Mouse (Mus musculus): ENCODE data around the gene Cd52. TPM values are rescaled to one million over a fixed set of nuclear protein-coding genes. Genes with fewer than 3 reads are reported as not detected.
A peak's percentile ranks its signal among the peaks of the same experiment; 100 is the strongest.

Gene Cd52
- polyA plus RNA-seq, 1 experiment from 2014 or later = 5.0 TPM

GRCm38 (mm10) chr4:134115215-134116144, 20.6 kb upstream of the Cd52 start:
- Histone ChIP-seq H3K27ac (no peak overlapping the region), H3K9me3 (no peaks in the 10 kb centered on the region), H3K4me3 (no peak overlapping the region), H3K36me3 (replicated peaks) (no peaks in the 10 kb centered on the region), H3K27me3 (ENCODE audit: poor library complexity, severe bottlenecking) (no peaks in the 10 kb centered on the region), H3K4me1 (peaks cover 55% of the 10 kb centered on the region)
- 90% methylated on average over 16 of the region's 16 CpGs for WGBS
- DNase-seq (ENCODE audit: extremely low spot score, low spot score) = no peak

DNA sequence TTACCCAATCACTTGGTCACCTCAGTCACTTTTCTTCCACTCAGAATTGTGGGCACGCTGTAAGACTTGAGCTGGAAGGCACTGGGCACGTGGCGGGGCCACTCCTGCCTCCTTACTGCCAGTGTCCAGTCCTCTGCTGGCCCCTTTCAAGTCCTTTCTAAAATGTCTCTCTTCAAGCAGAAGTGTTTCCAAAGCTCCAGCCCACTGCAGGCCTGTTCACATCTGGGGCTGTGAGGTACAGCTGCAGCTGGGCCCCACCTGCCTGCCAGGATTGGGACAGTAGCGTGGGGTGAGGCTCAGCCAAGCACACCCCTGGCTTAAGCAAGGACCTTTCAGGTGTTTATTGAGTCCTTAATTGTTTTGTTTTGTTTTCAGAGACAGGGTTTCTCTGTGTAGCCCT, 19.2 kb upstream of the Cd52 start:
- no peak for DNase-seq (ENCODE audit: extremely low spot score, low spot score)
- WGBS = 87% methylated on average over 4 of the region's 4 CpGs
- Histone ChIP-seq H3K27me3 (ENCODE audit: poor library complexity, severe bottlenecking) (no peaks in the 10 kb centered on the region), H3K4me1 (peaks cover 56% of the 10 kb centered on the region), H3K4me3 (no peak overlapping the region), H3K36me3 (replicated peaks) (no peaks in the 10 kb centered on the region), H3K9me3 (no peaks in the 10 kb centered on the region), H3K27ac (peak overlapping the region; percentile 74)

DNA sequence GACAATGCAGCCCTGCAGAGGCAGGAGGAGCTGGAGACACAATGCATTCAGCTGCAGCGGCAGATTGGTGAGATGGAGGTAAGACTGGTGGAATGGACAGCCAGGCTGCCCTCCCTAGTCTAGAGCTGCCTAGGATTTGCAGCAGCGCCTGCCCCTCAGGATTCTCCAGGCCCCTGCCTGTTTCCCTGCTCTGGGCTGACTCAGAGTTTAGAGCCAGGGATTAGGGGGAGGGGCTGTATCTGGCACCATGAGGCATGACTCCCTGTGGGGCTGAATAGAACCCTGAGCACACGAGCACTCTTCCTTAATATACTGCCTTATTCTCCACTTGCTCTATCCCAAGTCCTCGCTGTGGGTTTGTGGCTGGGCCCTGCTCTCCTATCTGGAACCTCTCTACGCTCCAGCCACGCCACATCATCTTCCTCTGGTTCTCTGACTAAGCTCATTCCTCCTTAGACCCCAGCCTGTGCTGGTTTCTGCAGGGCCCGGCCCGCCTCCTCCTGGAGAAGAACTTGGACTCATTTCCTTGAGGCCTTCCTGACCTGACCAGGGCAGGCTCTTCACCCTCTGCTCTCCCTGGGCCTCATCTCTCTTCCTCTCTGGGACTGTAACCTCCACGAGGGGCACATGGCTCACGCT, 18.6 kb upstream of the Cd52 start:
- H3K9me3 ChIP-seq = no peaks in the 10 kb centered on the region
- H3K27me3 ChIP-seq (ENCODE audit: poor library complexity, severe bottlenecking) = no peaks in the 10 kb centered on the region
- H3K27ac ChIP-seq = peak overlapping the region; percentile 74
- no peaks in the 10 kb centered on the region for H3K36me3 ChIP-seq (replicated peaks)
- H3K4me3 ChIP-seq = no peak overlapping the region
- no peak for DNase-seq (ENCODE audit: extremely low spot score, low spot score)
- H3K4me1 ChIP-seq = peaks cover 55% of the 10 kb centered on the region
- 47% methylated on average over 10 of the region's 10 CpGs for WGBS

- Histone ChIP-seq H3K4me3 (no peak overlapping the region), H3K4me1 (peaks cover 55% of the 10 kb centered on the region), H3K27ac (peak overlapping the region; percentile 74; the same call in 1 of the 2 replicates), H3K36me3 (replicated peaks) (no peaks in the 10 kb centered on the region), H3K9me3 (no peaks in the 10 kb centered on the region), H3K27me3 (ENCODE audit: poor library complexity, severe bottlenecking) (no peaks in the 10 kb centered on the region)
- 87% methylated on average over 6 of the region's 6 CpGs for WGBS
- no peak for DNase-seq (ENCODE audit: extremely low spot score, low spot score)
Measured at GRCm38 (mm10) chr4:134112403-134112802, 17.5 kb upstream of the Cd52 start.

- H3K27me3 ChIP-seq (ENCODE audit: poor library complexity, severe bottlenecking) = no peaks in the 10 kb centered on the region
- H3K27ac ChIP-seq = no peak overlapping the region
- DNase-seq (ENCODE audit: extremely low spot score, low spot score) = no peak
- H3K9me3 ChIP-seq = no peaks in the 10 kb centered on the region
- peaks cover 64% of the 10 kb centered on the region for H3K4me1 ChIP-seq
- H3K36me3 ChIP-seq (replicated peaks) = no peaks in the 10 kb centered on the region
- H3K4me3 ChIP-seq = no peak overlapping the region
- WGBS = 64% methylated on average over 3 of the region's 3 CpGs
Measured at GRCm38 (mm10) chr4:134110653-134111052, 15.8 kb upstream of the Cd52 start.

DNA sequence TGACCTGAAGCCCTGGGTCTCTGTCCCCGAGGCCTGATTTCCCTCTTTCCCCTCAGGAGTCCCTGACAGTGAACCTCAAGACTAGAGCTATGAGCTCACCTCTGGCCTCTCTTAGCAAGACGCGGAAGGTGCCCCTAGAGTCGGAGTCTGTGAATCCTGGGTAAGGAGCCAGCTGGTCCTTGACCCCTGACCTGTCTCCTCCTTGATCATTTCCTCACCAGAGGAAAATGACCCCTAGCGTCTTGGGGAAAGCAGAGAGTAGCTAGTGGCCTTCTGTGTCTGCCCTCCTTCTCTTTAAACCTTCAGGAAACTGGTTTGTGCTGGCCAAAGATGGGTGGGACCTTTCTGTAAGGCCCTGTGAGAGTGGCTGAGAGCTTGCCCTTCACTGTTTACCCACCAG, 13.3 kb upstream of the Cd52 start:
- DNase-seq (ENCODE audit: extremely low spot score, low spot score) = no peak
- Histone ChIP-seq H3K4me1 (peaks cover 51% of the 10 kb centered on the region), H3K27ac (no peak overlapping the region), H3K4me3 (no peak overlapping the region), H3K9me3 (no peaks in the 10 kb centered on the region), H3K36me3 (replicated peaks) (no peaks in the 10 kb centered on the region), H3K27me3 (ENCODE audit: poor library complexity, severe bottlenecking) (no peaks in the 10 kb centered on the region)
- 71% methylated on average over 5 of the region's 5 CpGs for WGBS

DNA sequence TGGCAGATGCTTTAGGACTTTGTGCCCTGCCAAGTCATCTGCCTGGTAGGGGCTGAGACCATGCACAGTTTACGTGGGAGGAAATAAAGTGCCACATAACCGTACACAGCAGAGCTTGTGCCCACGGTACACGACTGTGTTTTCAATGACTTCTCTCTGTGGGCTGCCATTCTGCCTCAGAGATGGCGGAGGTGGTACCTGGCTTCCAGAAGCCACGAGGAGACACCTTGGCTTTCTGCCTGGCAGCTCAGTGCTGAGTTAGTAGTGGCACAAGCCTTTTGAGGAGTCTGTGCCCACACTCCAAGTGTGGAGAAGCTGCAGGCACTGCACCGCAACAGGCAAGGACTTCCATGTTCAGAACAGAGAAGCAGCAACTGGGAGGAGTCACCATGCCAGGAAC, 12.8 kb upstream of the Cd52 start:
- H3K27ac ChIP-seq = no peak overlapping the region
- peaks cover 50% of the 10 kb centered on the region for H3K4me1 ChIP-seq
- no peak for DNase-seq (ENCODE audit: extremely low spot score, low spot score)
- H3K27me3 ChIP-seq (ENCODE audit: poor library complexity, severe bottlenecking) = no peaks in the 10 kb centered on the region
- WGBS = 89% methylated on average over 7 of the region's 7 CpGs
- H3K4me3 ChIP-seq = no peak overlapping the region
- H3K36me3 ChIP-seq (replicated peaks) = no peaks in the 10 kb centered on the region
- H3K9me3 ChIP-seq = no peaks in the 10 kb centered on the region

DNA sequence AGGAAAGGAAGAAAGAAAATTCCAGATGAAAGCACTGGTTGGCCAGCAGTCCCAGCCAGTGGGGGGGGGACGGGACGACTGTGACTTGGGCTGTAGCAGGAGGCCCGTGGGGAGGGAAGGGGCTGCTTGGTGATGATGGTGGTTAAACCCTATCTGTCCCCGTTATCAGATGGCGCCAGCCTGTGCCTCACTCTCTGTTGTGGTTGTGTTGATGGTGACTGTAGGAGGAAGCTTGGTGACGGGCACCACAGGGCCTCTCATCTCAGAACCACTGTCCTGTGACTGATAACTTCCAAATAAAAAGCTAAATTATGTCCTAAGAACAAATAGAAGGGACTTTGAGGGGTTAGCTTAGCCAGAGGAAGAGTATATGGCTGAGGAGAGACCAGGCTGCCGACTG, 11.2 kb upstream of the Cd52 start:
- Histone ChIP-seq H3K4me3 (no peak overlapping the region), H3K27me3 (ENCODE audit: poor library complexity, severe bottlenecking) (no peaks in the 10 kb centered on the region), H3K36me3 (replicated peaks) (no peaks in the 10 kb centered on the region), H3K27ac (no peak overlapping the region), H3K4me1 (peaks cover 50% of the 10 kb centered on the region), H3K9me3 (no peaks in the 10 kb centered on the region)
- no peak for DNase-seq (ENCODE audit: extremely low spot score, low spot score)
- 78% methylated on average over 7 of the region's 7 CpGs for WGBS

- Histone ChIP-seq H3K36me3 (replicated peaks) (no peaks in the 10 kb centered on the region), H3K9me3 (no peaks in the 10 kb centered on the region), H3K4me3 (peak overlapping the region; percentile 88), H3K27ac (peak overlapping the region; percentile 82), H3K4me1 (peaks cover 23% of the 10 kb centered on the region), H3K27me3 (ENCODE audit: poor library complexity, severe bottlenecking) (no peaks in the 10 kb centered on the region)
- DNase-seq (ENCODE audit: extremely low spot score, low spot score) = no peak
- 4% methylated on average over 21 of the region's 21 CpGs for WGBS
Measured at GRCm38 (mm10) chr4:134102742-134103119, 7.8 kb upstream of the Cd52 start.

- Histone ChIP-seq H3K27me3 (ENCODE audit: poor library complexity, severe bottlenecking) (no peaks in the 10 kb centered on the region), H3K9me3 (no peaks in the 10 kb centered on the region), H3K4me3 (peak within 1 kb of the TSS; percentile 88), H3K4me1 (peaks cover 22% of the 10 kb centered on the region), H3K27ac (peak within 1 kb of the TSS; percentile 82), H3K36me3 (replicated peaks) (no peaks in the 10 kb centered on the region)
- DNase-seq (ENCODE audit: extremely low spot score, low spot score) = peak; percentile 92
- 17% methylated on average over 34 of the region's 34 CpGs for whole genome bisulfite sequencing
Measured at GRCm38 (mm10) chr4:134101979-134102741, 7.3 kb upstream of the Cd52 start, which contains the start of gene Ubxn11. Gene Ubxn11 (plus strand): TSS chr4:134102570.

- H3K27ac ChIP-seq = no peak overlapping the region
- H3K27me3 ChIP-seq (ENCODE audit: poor library complexity, severe bottlenecking) = no peaks in the 10 kb centered on the region
- WGBS = 83% methylated on average over 4 of the region's 4 CpGs
- H3K4me3 ChIP-seq = no peak overlapping the region
- no peaks in the 10 kb centered on the region for H3K36me3 ChIP-seq (replicated peaks)
- DNase-seq (ENCODE audit: extremely low spot score, low spot score) = no peak
- H3K4me1 ChIP-seq = peaks cover 10% of the 10 kb centered on the region
- H3K9me3 ChIP-seq = no peaks in the 10 kb centered on the region
Measured at GRCm38 (mm10) chr4:134100245-134100644, 5.4 kb upstream of the Cd52 start.

DNA sequence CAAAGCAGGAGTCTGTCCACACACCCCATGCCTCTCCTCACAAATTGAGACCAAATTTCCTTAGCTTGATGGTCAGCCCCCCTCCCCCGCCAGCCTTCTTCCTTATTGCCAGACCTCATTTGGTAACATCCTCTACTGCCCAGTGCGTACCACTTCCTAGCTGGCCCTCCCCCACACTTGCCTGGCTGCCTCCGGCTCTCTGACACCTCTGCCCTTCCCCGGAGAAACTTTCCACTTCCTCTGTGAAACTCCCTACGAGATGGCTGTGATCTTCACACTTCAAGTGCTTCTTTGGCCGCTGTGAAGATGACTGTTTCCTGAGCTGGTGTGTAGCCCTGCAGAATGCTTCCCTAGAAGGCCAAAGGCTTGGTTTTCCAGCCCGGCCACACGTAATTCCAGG, 3.7 kb upstream of the Cd52 start:
- WGBS = 74% methylated on average over 8 of the region's 8 CpGs
- DNase-seq (ENCODE audit: extremely low spot score, low spot score) = no peak
- no peak overlapping the region for H3K4me3 ChIP-seq
- peaks cover 10% of the 10 kb centered on the region for H3K4me1 ChIP-seq
- no peaks in the 10 kb centered on the region for H3K27me3 ChIP-seq (ENCODE audit: poor library complexity, severe bottlenecking)
- no peaks in the 10 kb centered on the region for H3K9me3 ChIP-seq
- H3K36me3 ChIP-seq (replicated peaks) = no peaks in the 10 kb centered on the region
- H3K27ac ChIP-seq = no peak overlapping the region

Measured in forebrain, embryonic 10.5 days (tissue).